Mouse (Mus musculus): ENCODE results near the gene Wrap73. TPM values are rescaled to one million over a fixed set of nuclear protein-coding genes. Genes with fewer than 3 reads are reported as not detected.

Gene Wrap73
- total and polyA plus RNA-seq, 3 experiments, result 32.1 to 77.6 (median 49.3) TPM

GRCm38 (mm10) chr4:154127273-154127672 lies 14.9 kb upstream of the Wrap73 start:
- H3K27me3 ChIP-seq (replicated peaks), result no peaks in the 10 kb centered on the region
- peak overlapping the region; percentile 65 to 81 (median 69) for H3K4me3 ChIP-seq (replicated peaks in 1 of 3; ENCODE audit: low read depth in 2 of 3, low read length in 2 of 3, poor library complexity in 1 of 3)
- H3K4me2 ChIP-seq (ENCODE audit: insufficient read depth, low read depth, poor library complexity, severe bottlenecking), result peak overlapping the region; percentile 94
- TF ChIP-seq UBTF (IDR thresholded peaks at IDR 0.05; ENCODE audit: low read depth, low read length) (peak; percentile 68; the same call in 1 of the 2 replicates), MAX (IDR thresholded peaks at IDR 0.05; ENCODE audit: low read length) (no peak), ZMIZ1 (IDR thresholded peaks at IDR 0.05; ENCODE audit: low read depth, low read length) (peak; percentile 23; the same call in 1 of the 2 replicates), JUN (IDR thresholded peaks at IDR 0.05; ENCODE audit: insufficient read depth, low read depth, low read length) (peak; percentile 91), NELFE (IDR thresholded peaks at IDR 0.05; ENCODE audit: low read depth, low read length) (no peak; the same call in 1 of the 2 replicates), SMC3 (IDR thresholded peaks at IDR 0.05; ENCODE audit: low read depth, low read length) (no peak), MYC (IDR thresholded peaks at IDR 0.05; ENCODE audit: low read depth, low read length) (peak; percentile 68; the same call in 1 of the 2 replicates), POLR2A (IDR thresholded peaks at IDR 0.05; ENCODE audit: low read depth, low read length) (peak; percentile 72), KAT2A (IDR thresholded peaks at IDR 0.05; ENCODE audit: insufficient replicate concordance, low read length) (no peak), RCOR1 (conservative IDR thresholded peaks at IDR 0.05; ENCODE audit: low read depth, low read length) (no peak), E2F4 (IDR thresholded peaks at IDR 0.05; ENCODE audit: insufficient replicate concordance, low read depth, low read length) (no peak), BHLHE40 (IDR thresholded peaks at IDR 0.05; ENCODE audit: low read depth, low read length) (peak; percentile 61), TBP (conservative IDR thresholded peaks at IDR 0.05; ENCODE audit: low read depth, low read length) (peak; percentile 90), RAD21 (IDR thresholded peaks at IDR 0.05; ENCODE audit: low read depth, low read length) (no peak), NRF1 (IDR thresholded peaks at IDR 0.05; ENCODE audit: low read depth, low read length) (peak; percentile 46), ETS1 (conservative IDR thresholded peaks at IDR 0.05; ENCODE audit: low read depth, low read length) (peak; percentile 84), ZNF384 (IDR thresholded peaks at IDR 0.05; ENCODE audit: low read depth, low read length) (no peak), USF2 (conservative IDR thresholded peaks at IDR 0.05; ENCODE audit: low read depth, low read length) (no peak), EP300 (IDR thresholded peaks at IDR 0.05; ENCODE audit: low read length) (peak; percentile 86), JUND (conservative IDR thresholded peaks at IDR 0.05; ENCODE audit: low read depth, low read length) (peak; percentile 98), IRF4 (IDR thresholded peaks at IDR 0.05; ENCODE audit: low read depth, low read length) (peak; percentile 99), ZC3H11A (IDR thresholded peaks at IDR 0.05; ENCODE audit: low read depth, low read length) (no peak), SIN3A (IDR thresholded peaks at IDR 0.05; ENCODE audit: low read length) (peak; percentile 87), HCFC1 (IDR thresholded peaks at IDR 0.05; ENCODE audit: low read depth, low read length) (no peak), CTCF (conservative IDR thresholded peaks at IDR 0.05 in 1 of 2, IDR thresholded peaks at IDR 0.05 in 1 of 2; ENCODE audit: low read depth in 2 of 2, low read length in 2 of 2) (no peak), TCF12 (IDR thresholded peaks at IDR 0.05; ENCODE audit: low read depth, low read length) (peak; percentile 85), GABPA (IDR thresholded peaks at IDR 0.05; ENCODE audit: insufficient replicate concordance, low read depth, low read length) (no peak), MXI1 (IDR thresholded peaks at IDR 0.05; ENCODE audit: low read depth, low read length) (no peak; the same call in none of the 2 replicates), CHD1 (IDR thresholded peaks at IDR 0.05; ENCODE audit: low read depth, low read length) (no peak), CHD2 (IDR thresholded peaks at IDR 0.05; ENCODE audit: low read length) (no peak), USF1 (IDR thresholded peaks at IDR 0.05; ENCODE audit: low read depth, low read length) (no peak), PAX5 (IDR thresholded peaks at IDR 0.05; ENCODE audit: low read length) (no peak), MAZ (IDR thresholded peaks at IDR 0.05; ENCODE audit: low read depth, low read length) (no peak), MEF2A (IDR thresholded peaks at IDR 0.05; ENCODE audit: borderline replicate concordance, low read depth, low read length) (peak; percentile 59), ELF1 (IDR thresholded peaks at IDR 0.05; ENCODE audit: low read depth, low read length) (peak; percentile 42), ZKSCAN1 (IDR thresholded peaks at IDR 0.05; ENCODE audit: borderline replicate concordance, low read depth, low read length) (no peak), POLR2AphosphoS2 (IDR thresholded peaks at IDR 0.05; ENCODE audit: low read depth, low read length) (no peak), MAFK (IDR thresholded peaks at IDR 0.05; ENCODE audit: insufficient replicate concordance, low read length) (peak; percentile 51; the same call in 1 of the 2 replicates)
- in situ Hi-C loops (cut with MboI; ENCODE audit: low pct_ligation_motif_present, low pct_unique_long_range_greater_than_20kb, low sequenced_read_pairs), result loop anchor here (25.0 kb wide), 1 partner anchor 810 kb away; the partner anchor contains the start of gene Tnfrsf14
- no peaks in the 10 kb centered on the region for H3K9me3 ChIP-seq (replicated peaks; ENCODE audit: low read length)
- H3K27ac ChIP-seq (ENCODE audit: insufficient read depth, low read depth), result peak overlapping the region; percentile 89
- dilution Hi-C loops (cut with MboI; ENCODE audit: extremely low pct_ligation_motif_present, extremely low pct_unique_long_range_greater_than_20kb, low sequenced_read_pairs), result no loop called here
- peak; percentile 78 for DNase-seq (ENCODE audit: extremely low read depth)
- H3K36me3 ChIP-seq (replicated peaks in 1 of 2; ENCODE audit: control insufficient read depth in 1 of 2, insufficient read depth in 1 of 2, low read length in 1 of 2), result peaks cover 7 to 10% of the 10 kb centered on the region in 2 experiments
- peaks cover 52% of the 10 kb centered on the region for H3K79me2 ChIP-seq (replicated peaks; ENCODE audit: control insufficient read depth, extremely low read depth, insufficient read depth, poor library complexity, severe bottlenecking)
- H3K4me1 ChIP-seq (ENCODE audit: control insufficient read depth in 1 of 2, insufficient read depth in 2 of 2), result peaks cover 24 to 81% of the 10 kb centered on the region in 2 experiments
- H3K9ac ChIP-seq (ENCODE audit: insufficient read depth, low read depth), result peak overlapping the region; percentile 59
